Comparison of ENCODE assay signal across 7 mouse cellular contexts in the genomic region with DNA sequence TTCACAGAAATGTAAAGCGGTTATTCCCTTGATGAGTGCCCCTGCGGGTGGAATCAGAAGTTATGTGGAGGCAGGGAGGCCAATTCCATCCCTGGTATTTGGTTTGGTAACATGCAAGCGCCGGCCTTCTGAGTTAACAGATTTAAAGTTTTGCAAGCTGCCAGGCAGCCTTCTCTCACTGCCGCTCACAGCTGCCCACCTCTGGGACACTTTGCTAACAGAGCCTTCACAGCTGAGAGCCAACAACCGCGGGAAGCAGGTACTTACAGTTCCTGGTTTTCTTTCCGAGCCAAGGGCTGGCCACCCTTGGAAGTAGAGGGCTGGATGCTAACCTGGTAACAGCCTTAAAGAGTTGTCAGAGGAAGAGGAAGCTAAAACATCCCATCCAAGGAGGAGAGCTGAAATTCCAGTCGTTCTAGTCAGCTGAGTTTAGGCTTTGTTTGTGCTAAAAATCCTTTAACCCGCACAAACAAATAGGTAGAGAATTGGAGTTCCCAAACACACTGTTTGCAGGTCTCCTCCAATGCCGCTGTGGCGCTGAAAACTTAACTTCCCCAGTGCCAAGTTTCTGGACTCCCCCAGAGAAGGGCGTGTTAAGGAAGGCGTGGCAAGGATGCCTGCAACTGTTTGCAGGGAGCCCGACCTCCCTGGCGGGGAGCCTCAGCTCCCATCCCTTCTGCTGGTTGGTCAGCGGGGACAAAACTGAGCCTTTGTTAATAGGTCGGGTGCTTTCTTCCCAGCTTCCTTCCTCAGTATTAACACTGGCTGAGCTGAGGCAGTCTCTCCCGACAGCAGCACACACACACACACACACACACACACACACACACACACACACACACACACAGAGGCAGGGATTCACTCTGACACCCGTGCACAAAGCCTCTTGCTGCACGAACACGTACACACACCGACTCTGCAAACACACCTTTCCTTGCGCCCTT. TPM values are rescaled to one million over a fixed set of nuclear protein-coding genes. Genes with fewer than 3 reads are reported as not detected.
DNase-seq lines count a peak whose midpoint lies in the region; ATAC-seq and TF ChIP-seq lines count a peak whose summit lies in the region.

A gene (minus strand): TSS at position 706 of the 944 bp plus-strand sequence.

- ATAC-seq in heart, postnatal 0 days (ENCODE audit: insufficient read depth, low read depth), result peak; percentile 74
- ATAC-seq in kidney, postnatal 0 days (replicated peaks; ENCODE audit: low FRiP score, low read depth), result peak; percentile 90

- peaks cover 42% of the 10 kb centered on the region for H3K27me3 ChIP-seq in forebrain, embryonic 10.5 days (ENCODE audit: poor library complexity, severe bottlenecking)
- H3K27me3 ChIP-seq in heart, postnatal 0 days (ENCODE audit: control insufficient read depth, insufficient read depth, low read length), result no peaks in the 10 kb centered on the region
- no peaks in the 10 kb centered on the region for H3K27me3 ChIP-seq in kidney, postnatal 0 days (ENCODE audit: insufficient read depth, low read length)

- no peak for TF ChIP-seq EP300 in heart, postnatal 0 days (IDR thresholded peaks at IDR 0.05; ENCODE audit: low read depth)

- peak within 1 kb of the TSS; percentile 40 for H3K9ac ChIP-seq in heart, postnatal 0 days (replicated peaks; ENCODE audit: low read depth, low read length)
- peak within 1 kb of the TSS; percentile 63 for H3K9ac ChIP-seq in kidney, postnatal 0 days (ENCODE audit: low read depth, low read length)

- WGBS in forebrain, embryonic 10.5 days, result 1% methylated on average over 24 of the region's 24 CpGs
- WGBS in heart, postnatal 0 days, result 6% methylated on average over 24 of the region's 24 CpGs
- WGBS in kidney, postnatal 0 days, result 2% methylated on average over 24 of the region's 24 CpGs

- peak; percentile 17 to 21 for DNase-seq in adrenal gland, postnatal 36 days
- DNase-seq in forebrain, embryonic 10.5 days (ENCODE audit: extremely low spot score, low spot score), result peak; percentile 63
- DNase-seq in heart, postnatal 0 days (ENCODE audit: low spot score), result peak; percentile 52
- DNase-seq in kidney, postnatal 0 days (ENCODE audit: low spot score), result peak; percentile 96
- DNase-seq in lung, postnatal 14 days, result peak; percentile 53
- peak; percentile 86 for DNase-seq in retina, postnatal 1 day
- DNase-seq in thymus, postnatal 10 days (ENCODE audit: low spot score in 2 of 2), result no peak

- H3K4me1 ChIP-seq in forebrain, embryonic 10.5 days, result peaks cover 62% of the 10 kb centered on the region
- H3K4me1 ChIP-seq in heart, postnatal 0 days (ENCODE audit: control insufficient read depth, insufficient read depth), result no peaks in the 10 kb centered on the region
- H3K4me1 ChIP-seq in kidney, postnatal 0 days (replicated peaks; ENCODE audit: insufficient read depth, low read length), result 0 out of 2 replicates have a peak, but pooled peaks cover 4% of the 10 kb centered on the region

- no peaks in the 10 kb centered on the region for H3K36me3 ChIP-seq in forebrain, embryonic 10.5 days (replicated peaks)
- no peaks in the 10 kb centered on the region for H3K36me3 ChIP-seq in heart, postnatal 0 days (replicated peaks; ENCODE audit: control insufficient read depth, insufficient read depth, low read length)
- H3K36me3 ChIP-seq in kidney, postnatal 0 days (ENCODE audit: insufficient read depth, low read length), result no peaks in the 10 kb centered on the region

- no peak for TF ChIP-seq CTCF in heart, postnatal 0 days (IDR thresholded peaks at IDR 0.05; ENCODE audit: low read depth)
- no peak for TF ChIP-seq CTCF in kidney, postnatal 0 days (IDR thresholded peaks at IDR 0.05; ENCODE audit: low read depth)

- H3K9me3 ChIP-seq in forebrain, embryonic 10.5 days, result no peaks in the 10 kb centered on the region
- H3K9me3 ChIP-seq in heart, postnatal 0 days (replicated peaks; ENCODE audit: control insufficient read depth, low read length), result no peaks in the 10 kb centered on the region
- no peaks in the 10 kb centered on the region for H3K9me3 ChIP-seq in kidney, postnatal 0 days (replicated peaks; ENCODE audit: low read length)

- H3K27ac ChIP-seq in forebrain, embryonic 10.5 days, result peak within 1 kb of the TSS; percentile 79
- H3K27ac ChIP-seq in heart, postnatal 0 days (ENCODE audit: low read depth), result no peak within 1 kb of the TSS
- H3K27ac ChIP-seq in kidney, postnatal 0 days, result peak within 1 kb of the TSS; percentile 74; the same call in 1 of the 2 replicates

- peak within 1 kb of the TSS; percentile 65 for H3K4me2 ChIP-seq in heart, postnatal 0 days (ENCODE audit: low read depth, low read length)
- H3K4me2 ChIP-seq in kidney, postnatal 0 days (ENCODE audit: low read length), result peak within 1 kb of the TSS; percentile 53

- peak within 1 kb of the TSS; percentile 53 for H3K4me3 ChIP-seq in forebrain, embryonic 10.5 days
- H3K4me3 ChIP-seq in heart, postnatal 0 days (ENCODE audit: low read depth, low read length), result peak within 1 kb of the TSS; percentile 47
- peak within 1 kb of the TSS; percentile 47 for H3K4me3 ChIP-seq in kidney, postnatal 0 days (replicated peaks; ENCODE audit: low read depth, low read length)

RNA-seq across cellular contexts. Expression of the gene that starts here (rescaled TPM):
- total RNA-seq in adrenal gland, postnatal 36 days (2021), result 1 to 10 TPM in 1 of 2 experiments, under 1 TPM in 1; 0.95 to 1.8 TPM
- 6.2 and 7.2 TPM in 2 replicates for polyA plus RNA-seq in forebrain, embryonic 10.5 days (2016; fragmentation: Nextera tagmentation; extraction: Ambion mirVana)
- 8.9 and 10.3 TPM in 2 replicates for total RNA-seq in heart, postnatal 0 days (2014; rRNA removed; ENCODE audit: low replicate concordance)
- polyA plus RNA-seq in heart, postnatal 0 days (2015; fragmentation: Nextera tagmentation; extraction: Ambion mirVana), result 1.1 TPM in 2 replicates
- 18.7 and 19.0 TPM in 2 replicates for polyA plus RNA-seq in kidney, postnatal 0 days (2015; fragmentation: Nextera tagmentation; extraction: Ambion mirVana)

Comparison
In these comparisons a context has a peak if more than half of its experiments do, and no peak if none do; other contexts are left out.
1. DNase-seq: peak in adrenal gland, postnatal 36 days (2 of 2), forebrain, embryonic 10.5 days (single experiment), heart, postnatal 0 days (single experiment), kidney, postnatal 0 days (single experiment), lung, postnatal 14 days (single experiment) and retina, postnatal 1 day (single experiment); none in thymus, postnatal 10 days (0 of 2).
2. Peak in every context shown above with its lines, with median percentiles within 50 percentile points of each other: H3K4me3 ChIP-seq.